Comparison of ENCODE assay signal across 19 mouse cellular contexts in genomic region chr17:30821115-30821514, GRCm38 (mm10).
DNase-seq lines count a peak whose midpoint lies in the region; ATAC-seq and TF ChIP-seq lines count a peak whose summit lies in the region.
"Had no signal": no experiment of that assay in that cellular context is flagged by ENCODE, and none has a peak within 500 bp of the region (broad histone marks: within the 10 kb centered on the region; RNA-seq: fewer than 3 reads in every experiment).

No protein-coding gene starts in this region.

- no peak for TF ChIP-seq POLR2A in MEL (IDR thresholded peaks at IDR 0.05; ENCODE audit: control insufficient read depth in 1 of 2, insufficient read depth in 1 of 2, low read depth in 1 of 2, low read length in 2 of 2, poor library complexity in 1 of 2)
- TF ChIP-seq POLR2A in cerebellum, adult 2 months (IDR thresholded peaks at IDR 0.05; ENCODE audit: borderline replicate concordance, insufficient read depth, low read length): no peak

- peak overlapping the region; percentile 42 for H3K4me2 ChIP-seq in heart, embryonic 12.5 days
- H3K4me2 ChIP-seq: hindbrain, embryonic 15.5 days; liver, embryonic 12.5 days; midbrain, embryonic 12.5 days had no signal

- 7% methylated on average over 6 of the region's 6 CpGs for WGBS in heart, embryonic 12.5 days
- 83% methylated on average over 6 of the region's 6 CpGs for WGBS in cerebellum, adult 2 months

- ATAC-seq in heart, embryonic 12.5 days (ENCODE audit: insufficient number of reproducible peaks, low FRiP score): peak; percentile 87
- ATAC-seq in activated CD4-positive, CD25-positive, alpha-beta regulatory T cell, adult 4 months: no peak
- ATAC-seq: liver, embryonic 12.5 days; lung, postnatal 0 days had no signal

- no peaks in the 10 kb centered on the region for H3K79me2 ChIP-seq in MEL (ENCODE audit: control insufficient read depth, insufficient read depth, low read length, poor library complexity)

- intact Hi-C loops in heart, postnatal 36 days (cut with DNase I): no loop called here

- DNase-seq in 3T3-L1 (ENCODE audit: low read depth, low spot score): peak; percentile 83
- DNase-seq in MEL (ENCODE audit: low read depth, low spot score): peak; percentile 74
- DNase-seq in heart, postnatal 36 days: peak; percentile 43 to 49
- no peak for DNase-seq in kidney, adult 8-10 months
- no peak for DNase-seq in cerebellum, adult 2 months
- DNase-seq: cerebellum, adult 11-12 months; gastrocnemius, postnatal 36 days; kidney, adult 2 months; layer of hippocampus, postnatal 36 days; right cerebral cortex, adult 18-20 months; thymus, adult 18-20 months had no signal

- H3K4me1 ChIP-seq in MEL (ENCODE audit: control insufficient read depth in 1 of 2, insufficient read depth in 2 of 2, low read length in 2 of 2): peaks cover 10 to 11% of the 10 kb centered on the region in 2 experiments; a peak in 3 of 4 replicates
- peaks cover 24% of the 10 kb centered on the region for H3K4me1 ChIP-seq in heart, embryonic 12.5 days (replicated peaks)
- no peaks in the 10 kb centered on the region for H3K4me1 ChIP-seq in cerebellum, adult 2 months (ENCODE audit: control insufficient read depth, insufficient read depth, low read length)
- H3K4me1 ChIP-seq: liver, embryonic 12.5 days had no signal

- H3K9ac ChIP-seq in MEL (ENCODE audit: control insufficient read depth, low read depth, low read length, poor library complexity, severe bottlenecking): no peak overlapping the region
- H3K9ac ChIP-seq in heart, embryonic 12.5 days: no peak overlapping the region
- H3K9ac ChIP-seq: hindbrain, embryonic 15.5 days; liver, embryonic 12.5 days; midbrain, embryonic 12.5 days had no signal

- no peak overlapping the region for H3K4me3 ChIP-seq in MEL (ENCODE audit: control insufficient read depth in 1 of 2, insufficient read depth in 1 of 2, low read depth in 2 of 2, low read length in 2 of 2)
- H3K4me3 ChIP-seq in heart, embryonic 12.5 days: no peak overlapping the region
- H3K4me3 ChIP-seq in cerebellum, adult 2 months (replicated peaks; ENCODE audit: insufficient read depth, low read depth, low read length): no peak overlapping the region
- H3K4me3 ChIP-seq: forebrain, embryonic 10.5 days; hindbrain, embryonic 15.5 days; limb, embryonic 10.5 days; liver, embryonic 12.5 days; midbrain, embryonic 12.5 days had no signal

- TF ChIP-seq CTCF in MEL (IDR thresholded peaks at IDR 0.05 in 2 of 3, conservative IDR thresholded peaks at IDR 0.05 in 1 of 3; ENCODE audit: control insufficient read depth in 1 of 3, insufficient read depth in 1 of 3, low read depth in 2 of 3, low read length in 3 of 3, poor library complexity in 1 of 3, severe bottlenecking in 1 of 3): no peak
- TF ChIP-seq CTCF in cerebellum, adult 2 months (IDR thresholded peaks at IDR 0.05; ENCODE audit: borderline replicate concordance, insufficient read depth, low read depth, low read length): no peak

- no peaks in the 10 kb centered on the region for H3K27me3 ChIP-seq in MEL (ENCODE audit: control insufficient read depth in 1 of 2, insufficient read depth in 2 of 2, low read length in 2 of 2)
- no peaks in the 10 kb centered on the region for H3K27me3 ChIP-seq in heart, embryonic 12.5 days (replicated peaks)
- no peaks in the 10 kb centered on the region for H3K27me3 ChIP-seq in cerebellum, adult 2 months (ENCODE audit: control insufficient read depth, insufficient read depth, low read length)
- H3K27me3 ChIP-seq: hindbrain, embryonic 15.5 days; liver, embryonic 12.5 days; midbrain, embryonic 12.5 days had no signal

- H3K36me3 ChIP-seq in MEL (ENCODE audit: control insufficient read depth in 1 of 2, insufficient read depth in 2 of 2, low read length in 2 of 2): peaks cover 0 to 8% of the 10 kb centered on the region in 2 experiments; a peak in 2 of 4 replicates
- no peaks in the 10 kb centered on the region for H3K36me3 ChIP-seq in heart, embryonic 12.5 days
- H3K36me3 ChIP-seq: forebrain, embryonic 10.5 days; hindbrain, embryonic 15.5 days; limb, embryonic 10.5 days; liver, embryonic 12.5 days; midbrain, embryonic 12.5 days had no signal

- no peaks in the 10 kb centered on the region for H3K9me3 ChIP-seq in MEL (replicated peaks; ENCODE audit: insufficient read depth, low read length)
- 0 out of 2 replicates have a peak, but pooled peaks cover 5% of the 10 kb centered on the region for H3K9me3 ChIP-seq in heart, embryonic 12.5 days (replicated peaks)
- H3K9me3 ChIP-seq: forebrain, embryonic 10.5 days; hindbrain, embryonic 15.5 days; limb, embryonic 10.5 days; liver, embryonic 12.5 days; midbrain, embryonic 12.5 days had no signal

- no peak for TF ChIP-seq RAD21 in MEL (IDR thresholded peaks at IDR 0.05; ENCODE audit: low read depth, low read length)

- peak overlapping the region; percentile 17 for H3K27ac ChIP-seq in MEL (ENCODE audit: control insufficient read depth, low read depth, low read length)
- peak overlapping the region; percentile 84 for H3K27ac ChIP-seq in heart, embryonic 12.5 days (ENCODE audit: poor library complexity, severe bottlenecking)
- no peak overlapping the region for H3K27ac ChIP-seq in cerebellum, adult 2 months (ENCODE audit: insufficient read depth, low read length)
- H3K27ac ChIP-seq: forebrain, embryonic 10.5 days; hindbrain, embryonic 15.5 days; limb, embryonic 10.5 days; liver, embryonic 12.5 days; midbrain, embryonic 12.5 days had no signal

- peak; percentile 73 to 81 for TF ChIP-seq EP300 in MEL (IDR thresholded peaks at IDR 0.05; ENCODE audit: low read depth in 1 of 2, low read length in 2 of 2)

TF ChIP-seq in MEL, 35 proteins besides CTCF, POLR2A, EP300 and RAD21:
- TF ChIP-seq NRF1 (IDR thresholded peaks at IDR 0.05; ENCODE audit: insufficient read depth, low read depth, low read length, poor library complexity, severe bottlenecking) (no peak), GABPA (IDR thresholded peaks at IDR 0.05; ENCODE audit: low read depth, low read length) (peak; percentile 84), CHD1 (IDR thresholded peaks at IDR 0.05; ENCODE audit: low read depth, low read length) (no peak), KAT2A (conservative IDR thresholded peaks at IDR 0.05; ENCODE audit: low read depth, low read length) (no peak), TCF12 (IDR thresholded peaks at IDR 0.05; ENCODE audit: low read depth, low read length) (peak; percentile 75), NELFE (IDR thresholded peaks at IDR 0.05; ENCODE audit: low read depth, low read length) (no peak), CHD2 (IDR thresholded peaks at IDR 0.05; ENCODE audit: low read length) (no peak), ETS1 (IDR thresholded peaks at IDR 0.05; ENCODE audit: low read depth, low read length) (peak; percentile 80), ZKSCAN1 (IDR thresholded peaks at IDR 0.05; ENCODE audit: low read depth, low read length) (no peak), USF1 (IDR thresholded peaks at IDR 0.05; ENCODE audit: low read depth, low read length) (peak; percentile 78), BHLHE40 (IDR thresholded peaks at IDR 0.05; ENCODE audit: borderline replicate concordance, low read depth, low read length) (peak; percentile 87), GATA1 (IDR thresholded peaks at IDR 0.05; ENCODE audit: low read depth, low read length) (peak; percentile 97), HCFC1 (IDR thresholded peaks at IDR 0.05; ENCODE audit: low read depth, low read length) (no peak), SIN3A (IDR thresholded peaks at IDR 0.05; ENCODE audit: low read length) (peak; percentile 62), UBTF (IDR thresholded peaks at IDR 0.05; ENCODE audit: borderline replicate concordance, insufficient read depth, low read depth, low read length) (no peak), MYB (IDR thresholded peaks at IDR 0.05; ENCODE audit: low read depth, low read length) (no peak), MAFK (IDR thresholded peaks at IDR 0.05; ENCODE audit: borderline replicate concordance, low read depth, low read length) (no peak; the same call in 1 of the 2 replicates), RCOR1 (IDR thresholded peaks at IDR 0.05; ENCODE audit: low read depth, low read length) (no peak; the same call in 1 of the 2 replicates), MXI1 (IDR thresholded peaks at IDR 0.05; ENCODE audit: low read depth, low read length) (peak; percentile 44; the same call in 1 of the 2 replicates), ZMIZ1 (IDR thresholded peaks at IDR 0.05; ENCODE audit: low read depth, low read length) (no peak), POLR2AphosphoS2 (IDR thresholded peaks at IDR 0.05; ENCODE audit: low read length) (no peak), E2F4 (IDR thresholded peaks at IDR 0.05; ENCODE audit: borderline replicate concordance, low read depth, low read length) (no peak), JUND (IDR thresholded peaks at IDR 0.05; ENCODE audit: low read depth, low read length) (no peak)

Comparison
In these comparisons a context has a peak if more than half of its experiments do, and no peak if none do; other contexts are left out.
1. DNase-seq: peak in 3T3-L1 (single experiment), MEL (single experiment) and heart, postnatal 36 days (2 of 2); none in kidney, adult 8-10 months (0 of 2) and cerebellum, adult 2 months (0 of 2).